Mouse (Mus musculus) midbrain, embryonic 10.5 days (tissue): Measurements from ENCODE around the gene Vmn2r69. TPM values are rescaled to one million over a fixed set of nuclear protein-coding genes. Genes with fewer than 3 reads are reported as not detected.

Source experiments
- DNase-seq: peaks from one replicate; pipeline ENCODE4 v3.0.0-alpha.2; 2017; ENCODE audit warnings: low spot score
- H3K27ac ChIP-seq: fragments of 300-500 bp; sonication (generic); replicated peaks from 2 replicates; pipeline ENCODE4 v1.5.1; 2016; ENCODE audit warnings: mild to moderate bottlenecking
- H3K27me3 ChIP-seq: fragments of 300-500 bp; sonication (generic); 2 replicates; pipeline ENCODE4 v1.6.1; 2016; ENCODE audit warnings: low read depth, mild to moderate bottlenecking; ENCODE audit not compliant: poor library complexity, severe bottlenecking
- H3K36me3 ChIP-seq: fragments of 300-500 bp; sonication (generic); 2 replicates; pipeline ENCODE4 v1.6.1; 2016; ENCODE audit warnings: mild to moderate bottlenecking, moderate library complexity
- H3K4me1 ChIP-seq: fragments of 300-500 bp; sonication (generic); 2 replicates; pipeline ENCODE4 v1.6.1; 2016
- H3K4me3 ChIP-seq: fragments of 300-500 bp; sonication (generic); 2 replicates; pipeline ENCODE4 v1.5.1; 2016; ENCODE audit warnings: mild to moderate bottlenecking, moderate library complexity
- H3K9me3 ChIP-seq: fragments of 300-500 bp; sonication (generic); replicated peaks from 2 replicates; pipeline ENCODE4 v1.6.1; 2016; ENCODE audit warnings: mild to moderate bottlenecking
- WGBS: fragments of 180-500 bp; shearing (Covaris S2); methylation state at CpG from one replicate; pipeline ENCODE4 v1.1.7; 2016; 5-methylcytosine and 5-hydroxymethylcytosine counted together
- polyA plus RNA-seq: library from polyadenylated mRNA; unstranded; fragments of >200 nt; fragmentation: Nextera tagmentation; extraction: Ambion mirVana; gene quantifications from 2 replicates; pipeline ENCODE4 v1.2.1, GENCODE M21; 2016

The Vmn2r69 gene
- polyA plus RNA-seq: not detected in 2 replicates

DNA sequence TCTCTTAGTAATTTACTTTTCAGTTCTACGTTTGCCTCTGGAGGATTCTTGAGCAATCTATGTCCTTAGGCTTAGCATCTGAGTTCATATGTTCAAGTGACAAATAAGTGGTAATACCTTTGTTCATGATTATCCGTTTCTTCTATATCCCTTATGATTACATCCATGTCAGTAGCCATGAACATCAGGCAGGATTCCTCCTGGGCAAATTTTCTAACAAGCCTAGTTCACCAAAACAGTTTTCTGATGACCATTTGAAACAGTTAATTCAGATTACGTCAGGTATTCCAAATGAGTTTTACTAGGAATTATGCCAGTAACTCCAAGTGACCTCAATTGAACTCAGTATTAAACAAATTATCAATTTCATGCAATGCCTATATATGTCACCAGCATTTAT, at the start of gene Vmn2r69:
Gene Vmn2r69 (minus strand): TSS at position 101 of the 400 bp plus-strand sequence.
- Histone ChIP-seq H3K9me3 (0 out of 2 replicates have a peak, but pooled peaks cover 4% of the 10 kb centered on the region), H3K4me1 (no peaks in the 10 kb centered on the region), H3K27me3 (no peaks in the 10 kb centered on the region), H3K27ac (no peak within 1 kb of the TSS), H3K4me3 (no peak within 1 kb of the TSS), H3K36me3 (no peaks in the 10 kb centered on the region)
- DNase-seq: no peak
- 85% methylated on average over 3 of the region's 3 CpGs for WGBS

Other genes with a start within 250 kb of the Vmn2r69 start
- gene Vmn2r68, start 178.1 kb downstream of the Vmn2r69 start, polyA plus RNA-seq: not detected in 2 replicates
- not detected in 2 replicates for gene Vmn2r71, start 147.2 kb upstream of the Vmn2r69 start, polyA plus RNA-seq
- gene Vmn2r70, start 153.3 kb upstream of the Vmn2r69 start, polyA plus RNA-seq: not detected in 2 replicates